Mouse (Mus musculus): ENCODE measurements at regions not wholly inside any gene's neighbourhood (a gene's known extent, or its start where the extent isn't known, plus 50 kb on each side); places are given as distances from the start of the nearest gene placed in this dataset.

- TF ChIP-seq CTCF (IDR thresholded peaks at IDR 0.05; ENCODE audit: control insufficient read depth, insufficient read depth, insufficient replicate concordance, low read depth, low read length) (no peak), POLR2A (IDR thresholded peaks at IDR 0.05; ENCODE audit: control insufficient read depth, low read depth, low read length) (no peak)
Observed at GRCm38 (mm10) chr17:48786501-48786900, 145.7 kb upstream of the Lrfn2 start.

All from testis, adult 2 months (tissue).